Comparison of ENCODE assay signal across 8 mouse cellular contexts in the genomic region with DNA sequence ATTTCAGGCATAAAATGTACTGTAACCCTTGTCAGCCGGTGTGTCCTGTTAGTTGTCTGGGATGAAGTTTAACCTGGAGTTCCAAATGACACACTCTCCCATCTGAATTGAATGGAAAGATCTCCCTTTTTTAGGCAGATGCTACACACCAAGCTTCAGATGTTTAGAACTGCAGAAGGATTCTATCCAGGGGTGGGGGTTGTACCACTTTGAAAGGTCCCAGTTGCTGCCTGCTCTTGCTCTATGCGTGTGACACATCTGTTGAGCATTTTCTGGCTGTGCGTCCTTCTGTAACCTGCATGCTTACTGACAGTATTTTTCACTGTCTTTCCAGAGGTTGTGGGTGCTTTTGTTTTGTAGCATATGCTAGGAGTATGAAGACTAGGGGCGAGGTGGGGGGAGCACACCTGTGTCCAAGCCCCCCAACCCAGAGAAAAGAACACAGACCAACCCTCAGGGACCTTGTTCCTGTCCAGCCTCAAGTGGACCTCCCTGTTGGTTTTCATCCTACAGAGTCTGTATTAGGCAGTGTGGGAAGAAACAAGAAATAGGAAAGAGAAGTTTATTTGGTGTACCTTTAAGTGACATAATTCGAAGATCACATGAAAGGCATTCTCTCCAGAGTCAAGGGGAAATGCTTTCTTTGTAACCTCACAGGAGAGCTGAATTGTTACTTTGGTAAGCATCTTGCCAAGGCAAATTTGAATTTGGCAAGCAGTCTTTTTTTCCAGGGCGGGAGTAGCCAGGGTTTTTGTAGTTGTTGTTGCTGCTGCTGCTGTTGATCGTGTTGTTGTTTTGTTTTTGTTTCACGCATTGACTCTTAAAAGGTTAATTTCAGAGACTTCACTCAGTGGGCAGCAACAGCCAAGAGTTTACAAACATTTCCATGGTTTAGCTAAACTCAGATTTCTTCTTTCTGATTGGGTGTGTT. TPM values are rescaled to one million over a fixed set of nuclear protein-coding genes. Genes with fewer than 3 reads are reported as not detected.
DNase-seq lines count a peak whose midpoint lies in the region; ATAC-seq and TF ChIP-seq lines count a peak whose summit lies in the region.

No protein-coding gene starts in this region.

- peak overlapping the region; percentile 99 for H3K27ac ChIP-seq in embryonic facial prominence, embryonic 13.5 days
- H3K27ac ChIP-seq in limb, embryonic 14.5 days (replicated peaks; ENCODE audit: low read depth, low read length) = peak overlapping the region; percentile 98
- peak overlapping the region; percentile 91 for H3K27ac ChIP-seq in olfactory bulb, adult 2 months (ENCODE audit: insufficient read depth, low read depth, low read length)

- peaks cover 8% of the 10 kb centered on the region for H3K36me3 ChIP-seq in embryonic facial prominence, embryonic 13.5 days
- H3K36me3 ChIP-seq in limb, embryonic 14.5 days (ENCODE audit: control insufficient read depth, insufficient read depth, low read length) = peaks cover 8% of the 10 kb centered on the region; the same call in 1 of the 2 replicates

- peak; percentile 33 for DNase-seq in adrenal gland, postnatal 14 days
- no peak for DNase-seq in adrenal gland, adult 8-10 months
- DNase-seq in heart, postnatal 4 days = peak; percentile 46
- DNase-seq in limb, embryonic 14.5 days (ENCODE audit: low spot score) = peak; percentile 32
- DNase-seq in thymus, postnatal 0 days (ENCODE audit: low spot score) = no peak
- no peak for DNase-seq in urinary bladder, postnatal 36 days (ENCODE audit: low spot score in 2 of 2)

- H3K4me3 ChIP-seq in embryonic facial prominence, embryonic 13.5 days = peak overlapping the region; percentile 59
- peak overlapping the region; percentile 61 for H3K4me3 ChIP-seq in limb, embryonic 14.5 days (replicated peaks; ENCODE audit: low read length)
- peak overlapping the region; percentile 38 for H3K4me3 ChIP-seq in olfactory bulb, adult 2 months (ENCODE audit: insufficient read depth, low read depth, low read length)

- no peak for TF ChIP-seq POLR2A in limb, embryonic 14.5 days (IDR thresholded peaks at IDR 0.05; ENCODE audit: borderline replicate concordance, extremely low read depth, insufficient read depth, insufficient read length)
- no peak for TF ChIP-seq POLR2A in olfactory bulb, adult 2 months (IDR thresholded peaks at IDR 0.05; ENCODE audit: insufficient read depth, low read depth, low read length)

- H3K9ac ChIP-seq in embryonic facial prominence, embryonic 13.5 days = peak overlapping the region; percentile 84
- H3K9ac ChIP-seq in limb, embryonic 14.5 days (ENCODE audit: low read depth, low read length, severe bottlenecking) = peak overlapping the region; percentile 71

- H3K9me3 ChIP-seq in embryonic facial prominence, embryonic 13.5 days = no peaks in the 10 kb centered on the region
- 0 out of 2 replicates have a peak, but pooled peaks cover 2% of the 10 kb centered on the region for H3K9me3 ChIP-seq in limb, embryonic 14.5 days (ENCODE audit: control insufficient read depth, low read length)

- no peaks in the 10 kb centered on the region for H3K27me3 ChIP-seq in embryonic facial prominence, embryonic 13.5 days
- no peaks in the 10 kb centered on the region for H3K27me3 ChIP-seq in limb, embryonic 14.5 days (ENCODE audit: control insufficient read depth, insufficient read depth, low read length)

- ATAC-seq in embryonic facial prominence, embryonic 13.5 days (ENCODE audit: insufficient number of reproducible peaks, insufficient read depth, low FRiP score, low TSS enrichment, low read depth) = no peak
- ATAC-seq in limb, embryonic 14.5 days (ENCODE audit: low FRiP score, low read depth) = no peak

- WGBS in embryonic facial prominence, embryonic 13.5 days = 22% methylated on average over 8 of the region's 8 CpGs
- WGBS in limb, embryonic 14.5 days = 32% methylated on average over 8 of the region's 8 CpGs
- 19% methylated on average over 8 of the region's 8 CpGs for WGBS in olfactory bulb, adult 2 months

- peaks cover 53% of the 10 kb centered on the region for H3K4me1 ChIP-seq in embryonic facial prominence, embryonic 13.5 days
- peaks cover 33% of the 10 kb centered on the region for H3K4me1 ChIP-seq in limb, embryonic 14.5 days (ENCODE audit: control insufficient read depth, insufficient read depth, low read length)
- peaks cover 23% of the 10 kb centered on the region for H3K4me1 ChIP-seq in olfactory bulb, adult 2 months (ENCODE audit: control insufficient read depth, insufficient read depth, low read length)

- H3K4me2 ChIP-seq in embryonic facial prominence, embryonic 13.5 days = peak overlapping the region; percentile 80
- peak overlapping the region; percentile 80 for H3K4me2 ChIP-seq in limb, embryonic 14.5 days (replicated peaks; ENCODE audit: low read depth, low read length, severe bottlenecking)

- TF ChIP-seq CTCF in olfactory bulb, adult 2 months (IDR thresholded peaks at IDR 0.05; ENCODE audit: insufficient read depth, low read depth, low read length) = no peak

RNA-seq across cellular contexts. Expression of a gene that starts 40.4 kb away (rescaled TPM):
- 70.7 and 76.7 TPM in 2 replicates for total RNA-seq in adrenal gland, postnatal 14 days (2021)
- 10 to 100 TPM; 42.6 to 53.3 (median 52.5) TPM for total RNA-seq in adrenal gland, adult 8-10 months (2022)
- polyA plus RNA-seq in embryonic facial prominence, embryonic 13.5 days (2015; fragmentation: Nextera tagmentation; extraction: Ambion mirVana) = 168 and 193 TPM in 2 replicates
- total RNA-seq in heart, postnatal 4 days (2021) = 100 to 1,000 TPM; 120 to 123 TPM
- 80.7 and 103 TPM in 2 replicates for polyA plus RNA-seq in limb, embryonic 14.5 days (2012; rRNA removed)
- 186 and 189 TPM in 2 replicates for polyA plus RNA-seq in limb, embryonic 14.5 days (2014; fragmentation: Nextera tagmentation; extraction: Ambion mirVana)
- polyA plus RNA-seq in olfactory bulb, adult 2 months (2012; ENCODE audit: insufficient read depth, insufficient read length, low replicate concordance, missing spikeins) = not detected in 2 replicates
- polyA plus RNA-seq in thymus, postnatal 0 days (2015; fragmentation: Nextera tagmentation; extraction: Ambion mirVana) = 158 and 162 TPM in 2 replicates

Comparison
In these comparisons a context has a peak if more than half of its experiments do, and no peak if none do; other contexts are left out.
1. DNase-seq: peak in adrenal gland, postnatal 14 days (single experiment), heart, postnatal 4 days (single experiment) and limb, embryonic 14.5 days (single experiment); none in adrenal gland, adult 8-10 months (single experiment), thymus, postnatal 0 days (single experiment) and urinary bladder, postnatal 36 days (0 of 2).
2. Peak in every context shown above with its lines, with median percentiles within 50 percentile points of each other: H3K27ac ChIP-seq and H3K4me3 ChIP-seq.